Mouse (Mus musculus) spleen, postnatal 36 days (tissue): Measurements from ENCODE around the gene 1700123O20Rik.

Experiments used
- DNase-seq, 2 experiments: peaks; one replicate each; pipeline ENCODE4 v3.0.0; 2022; ENCODE audit warnings: low spot score in 2 of 2, mixed read lengths in 1 of 2

1700123O20Rik gene

GRCm38 (mm10) chr14:54724049-54724448 lies 38.0 kb downstream of the 1700123O20Rik start:
- no peak for DNase-seq

GRCm38 (mm10) chr14:54727565-54727964 lies 41.5 kb downstream of the 1700123O20Rik start:
- DNase-seq: no peak

DNA sequence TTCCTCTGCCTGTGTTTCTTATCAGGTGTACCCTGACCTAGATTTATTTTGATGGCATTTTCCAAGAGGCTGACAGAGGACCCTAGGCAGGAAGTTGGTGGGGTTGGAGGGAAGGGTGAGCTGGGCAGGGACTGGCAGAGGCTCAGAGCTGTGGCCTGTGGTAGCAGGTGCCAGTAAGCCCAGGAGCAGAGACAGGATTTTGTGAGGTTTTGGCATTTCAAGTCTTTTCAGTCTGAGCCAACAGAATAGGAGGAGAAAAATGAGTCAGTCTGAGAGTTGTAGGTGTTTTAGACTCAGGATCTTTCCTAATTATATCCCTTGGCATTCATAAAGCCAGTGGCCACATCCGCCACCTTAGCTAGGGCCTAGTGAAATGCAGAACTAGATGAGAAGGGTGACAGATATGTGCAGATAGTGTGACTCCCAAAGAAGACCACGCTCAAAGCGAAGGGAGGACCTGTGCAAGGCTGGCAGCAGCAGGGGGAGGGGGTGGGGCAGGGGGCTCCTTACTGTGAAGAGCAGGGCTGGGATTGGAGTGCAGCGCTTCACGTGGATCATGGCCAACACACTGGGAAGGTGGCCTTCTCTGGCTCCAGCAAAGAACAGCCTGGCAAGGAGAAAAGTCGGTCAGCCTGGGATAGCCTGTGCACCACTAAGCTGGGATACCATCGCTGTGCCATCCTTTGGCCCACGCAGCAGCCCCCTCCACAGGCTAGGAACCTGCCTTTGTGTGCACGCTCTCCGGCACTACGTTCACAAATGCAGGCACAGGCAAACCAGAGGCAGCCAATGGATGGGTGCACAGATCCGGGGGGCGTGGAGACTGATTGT lies 43.0 kb downstream of the 1700123O20Rik start:
- no peak for DNase-seq

- no peak for DNase-seq
Measured at GRCm38 (mm10) chr14:54730305-54730704, 44.3 kb downstream of the 1700123O20Rik start.

- no peak for DNase-seq
Measured at GRCm38 (mm10) chr14:54732206-54732605, 46.2 kb downstream of the 1700123O20Rik start.

DNA sequence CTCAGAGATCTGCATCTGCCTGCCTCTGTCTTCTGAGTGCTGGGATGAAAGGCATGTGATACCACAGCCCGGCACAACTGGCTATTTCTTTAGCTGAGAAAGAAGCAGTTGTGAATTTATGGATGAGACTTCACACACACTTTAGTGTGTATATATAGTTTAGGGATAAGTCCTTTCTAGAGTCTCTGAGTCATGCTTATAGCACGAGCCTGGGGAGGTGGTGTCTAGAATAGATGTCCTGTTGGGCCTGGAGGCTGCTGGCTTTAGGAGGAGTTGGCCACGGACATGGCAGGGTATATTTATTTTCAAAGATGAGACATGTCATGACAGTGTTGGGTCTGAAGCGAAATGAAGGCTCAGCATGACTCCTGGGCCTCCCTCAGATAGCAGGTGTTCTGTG lies 48.0 kb downstream of the 1700123O20Rik start:
- no peak for DNase-seq

- DNase-seq: no peak
Measured at GRCm38 (mm10) chr14:54735221-54735620, 49.2 kb downstream of the 1700123O20Rik start.

- no peak for DNase-seq
Measured at GRCm38 (mm10) chr14:54736555-54737552, 50.8 kb downstream of the 1700123O20Rik start.

DNA sequence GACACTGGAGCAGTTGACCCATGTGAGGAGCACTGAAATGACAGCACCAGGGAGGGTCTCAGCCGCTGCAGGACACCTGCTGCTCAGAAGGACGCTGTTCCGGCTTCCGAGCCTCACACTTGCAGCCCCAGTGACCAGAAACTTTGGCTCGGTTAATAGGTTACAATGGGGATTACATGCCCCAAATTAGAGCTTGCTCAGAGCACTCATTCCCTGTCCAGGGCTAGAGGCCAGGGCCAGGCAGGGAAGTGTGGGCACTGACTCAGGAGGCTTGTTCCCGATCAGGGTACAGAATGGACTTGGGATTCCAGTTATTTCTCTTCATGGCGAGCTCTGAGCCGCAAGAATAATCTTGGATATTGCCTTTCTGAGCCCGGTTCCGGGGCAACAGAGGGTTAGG lies 51.6 kb downstream of the 1700123O20Rik start:
- no peak for DNase-seq
